Mouse (Mus musculus): ENCODE measurements at regions not wholly inside any gene's neighbourhood (a gene's known extent, or its start where the extent isn't known, plus 50 kb on each side); places are given as distances from the start of the nearest gene placed in this dataset.
A peak's percentile ranks its signal among the peaks of the same experiment; 100 is the strongest.

GRCm38 (mm10) chr13:71393716-71394309 is 552.2 kb upstream of the Adamts16 start:
- Histone ChIP-seq H3K9ac (ENCODE audit: low read length) (no peak overlapping the region), H3K4me2 (replicated peaks; ENCODE audit: low read depth) (no peak overlapping the region), H3K27ac (replicated peaks) (no peak overlapping the region), H3K36me3 (ENCODE audit: control insufficient read depth, insufficient read depth, low read length) (no peaks in the 10 kb centered on the region), H3K4me3 (ENCODE audit: low read depth, low read length) (no peak overlapping the region), H3K4me1 (replicated peaks; ENCODE audit: control insufficient read depth, insufficient read depth) (no peaks in the 10 kb centered on the region), H3K9me3 (ENCODE audit: control insufficient read depth, low read length) (no peaks in the 10 kb centered on the region), H3K27me3 (ENCODE audit: control insufficient read depth, insufficient read depth, low read length) (no peaks in the 10 kb centered on the region)
- no peak for DNase-seq (ENCODE audit: low spot score)
- 70% methylated on average over 10 of the region's 10 CpGs for WGBS
- no peak for ATAC-seq (ENCODE audit: low FRiP score, low TSS enrichment)
- TF ChIP-seq EP300 (optimal IDR thresholded peaks at IDR 0.05) (no peak), CTCF (IDR thresholded peaks at IDR 0.05; ENCODE audit: low read depth) (no peak)

DNA sequence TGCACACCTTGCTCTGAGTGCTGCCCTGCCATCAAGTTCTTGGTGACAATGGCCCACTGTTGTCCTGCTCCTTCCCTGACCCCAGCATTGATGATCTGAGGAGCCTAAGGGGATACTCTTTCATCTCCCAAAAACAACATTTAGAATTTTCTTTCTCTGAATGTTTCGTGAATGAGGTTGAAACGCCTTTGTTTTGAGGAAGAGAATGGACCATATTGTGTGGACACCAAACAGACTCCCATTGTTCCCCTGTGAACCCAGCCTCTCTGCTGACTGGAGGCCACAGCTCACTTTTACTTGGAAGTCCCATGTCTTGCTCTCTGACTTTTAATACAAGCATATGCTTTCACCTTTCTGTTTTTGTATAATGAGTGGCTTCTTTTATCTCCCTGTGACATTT is 537.0 kb upstream of the Adamts16 start:
- Histone ChIP-seq H3K9ac (ENCODE audit: low read length) (no peak overlapping the region), H3K27ac (replicated peaks) (no peak overlapping the region), H3K4me1 (replicated peaks; ENCODE audit: control insufficient read depth, insufficient read depth) (no peaks in the 10 kb centered on the region), H3K9me3 (ENCODE audit: control insufficient read depth, low read length) (no peaks in the 10 kb centered on the region), H3K27me3 (ENCODE audit: control insufficient read depth, insufficient read depth, low read length) (no peaks in the 10 kb centered on the region), H3K4me3 (ENCODE audit: low read depth, low read length) (no peak overlapping the region), H3K36me3 (ENCODE audit: control insufficient read depth, insufficient read depth, low read length) (no peaks in the 10 kb centered on the region), H3K4me2 (replicated peaks; ENCODE audit: low read depth) (no peak overlapping the region)
- ATAC-seq (ENCODE audit: low FRiP score, low TSS enrichment) (no peak), DNase-seq (ENCODE audit: low spot score) (no peak)
- no peak for TF ChIP-seq EP300 (optimal IDR thresholded peaks at IDR 0.05)
- TF ChIP-seq CTCF (IDR thresholded peaks at IDR 0.05; ENCODE audit: low read depth), result no peak
- 80% methylated on average over 2 of the region's 2 CpGs for WGBS

DNA sequence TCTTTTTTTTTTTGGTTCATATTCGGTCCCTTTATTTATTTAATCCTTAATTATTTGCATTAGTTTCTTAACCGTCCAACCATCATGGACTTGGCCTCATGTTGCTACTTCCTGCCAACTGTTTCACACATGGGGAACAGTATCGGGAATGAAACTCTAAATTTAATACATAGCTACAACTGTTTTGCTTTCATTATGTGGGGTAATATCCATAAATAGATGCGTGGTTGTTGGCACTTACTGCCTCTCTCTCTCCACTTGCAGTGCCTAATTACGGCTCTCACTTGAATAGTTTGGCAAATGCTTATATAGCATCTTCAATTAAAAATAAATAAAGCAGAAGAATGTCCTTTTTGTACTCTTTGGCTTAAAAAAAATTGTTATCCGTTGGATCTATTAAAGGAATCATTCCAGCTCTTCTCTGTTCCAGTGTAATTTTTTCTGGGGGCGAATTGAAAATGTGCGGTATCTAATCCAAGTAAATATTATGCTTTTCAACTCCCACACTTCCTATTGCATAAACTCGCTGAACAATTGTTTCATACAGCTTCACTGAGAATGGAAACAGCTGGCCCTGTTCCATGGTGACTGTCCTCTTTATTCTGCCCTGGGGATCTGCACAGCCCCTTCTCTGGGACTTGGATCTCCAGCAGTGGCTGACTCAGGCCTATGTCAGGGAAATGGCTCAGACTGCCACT is 534.4 kb upstream of the Adamts16 start:
- no peaks in the 10 kb centered on the region for H3K36me3 ChIP-seq (ENCODE audit: control insufficient read depth, insufficient read depth, low read length)
- no peak for DNase-seq (ENCODE audit: low spot score)
- no peaks in the 10 kb centered on the region for H3K9me3 ChIP-seq (ENCODE audit: control insufficient read depth, low read length)
- H3K4me3 ChIP-seq (ENCODE audit: low read depth, low read length), result no peak overlapping the region
- ATAC-seq (ENCODE audit: low FRiP score, low TSS enrichment), result no peak
- no peak overlapping the region for H3K4me2 ChIP-seq (replicated peaks; ENCODE audit: low read depth)
- H3K27me3 ChIP-seq (ENCODE audit: control insufficient read depth, insufficient read depth, low read length), result no peaks in the 10 kb centered on the region
- no peak overlapping the region for H3K9ac ChIP-seq (ENCODE audit: low read length)
- no peaks in the 10 kb centered on the region; the same call in 1 of the 2 replicates for H3K4me1 ChIP-seq (replicated peaks; ENCODE audit: control insufficient read depth, insufficient read depth)
- H3K27ac ChIP-seq (replicated peaks), result no peak overlapping the region
- TF ChIP-seq EP300 (optimal IDR thresholded peaks at IDR 0.05), result no peak
- no peak for TF ChIP-seq CTCF (IDR thresholded peaks at IDR 0.05; ENCODE audit: low read depth)
- 30% methylated on average over 9 of the region's 9 CpGs for WGBS

- Histone ChIP-seq H3K4me3 (ENCODE audit: low read depth, low read length) (no peak overlapping the region), H3K27ac (replicated peaks) (peak overlapping the region; percentile 31), H3K4me1 (replicated peaks; ENCODE audit: control insufficient read depth, insufficient read depth) (no peaks in the 10 kb centered on the region; the same call in 1 of the 2 replicates), H3K9me3 (ENCODE audit: control insufficient read depth, low read length) (no peaks in the 10 kb centered on the region), H3K9ac (ENCODE audit: low read length) (no peak overlapping the region), H3K36me3 (ENCODE audit: control insufficient read depth, insufficient read depth, low read length) (no peaks in the 10 kb centered on the region), H3K27me3 (ENCODE audit: control insufficient read depth, insufficient read depth, low read length) (no peaks in the 10 kb centered on the region), H3K4me2 (replicated peaks; ENCODE audit: low read depth) (0 out of 2 replicates have a peak overlapping the region, but pooled peaks have one; percentile 25)
- no peak for DNase-seq (ENCODE audit: low spot score)
- ATAC-seq (ENCODE audit: low FRiP score, low TSS enrichment), result peak; percentile 24; the same call in 1 of the 2 replicates
- 13% methylated on average over 10 of the region's 10 CpGs for WGBS
- TF ChIP-seq CTCF (IDR thresholded peaks at IDR 0.05; ENCODE audit: low read depth), result no peak
- no peak for TF ChIP-seq EP300 (optimal IDR thresholded peaks at IDR 0.05)
These were observed 531.4 kb upstream of the Adamts16 start for GRCm38 (mm10) chr13:71372701-71373685.

DNA sequence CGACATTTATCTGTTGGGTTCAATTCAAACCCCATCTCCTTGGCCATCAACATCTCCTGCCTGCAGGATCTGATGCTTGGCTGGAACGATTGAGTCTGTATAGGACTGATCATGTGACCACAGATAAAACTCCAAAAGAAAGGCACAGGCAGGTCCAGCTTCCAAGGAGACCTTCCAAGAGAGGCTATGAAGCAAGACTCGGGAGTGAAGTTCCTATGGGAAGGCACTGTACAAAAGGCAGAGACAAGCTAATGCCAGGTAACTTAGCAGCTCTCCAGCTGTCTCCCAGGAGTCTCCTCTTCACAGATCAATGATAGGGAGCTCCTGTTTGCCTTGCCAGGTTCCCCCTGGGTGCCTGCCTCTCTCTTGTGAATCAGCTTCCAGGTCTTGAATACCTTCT is 528.2 kb upstream of the Adamts16 start:
- ATAC-seq (ENCODE audit: low FRiP score, low TSS enrichment), result no peak
- Histone ChIP-seq H3K27ac (replicated peaks) (no peak overlapping the region), H3K4me2 (replicated peaks; ENCODE audit: low read depth) (no peak overlapping the region), H3K36me3 (ENCODE audit: control insufficient read depth, insufficient read depth, low read length) (no peaks in the 10 kb centered on the region), H3K9ac (ENCODE audit: low read length) (no peak overlapping the region), H3K4me3 (ENCODE audit: low read depth, low read length) (no peak overlapping the region), H3K27me3 (ENCODE audit: control insufficient read depth, insufficient read depth, low read length) (no peaks in the 10 kb centered on the region), H3K4me1 (replicated peaks; ENCODE audit: control insufficient read depth, insufficient read depth) (no peaks in the 10 kb centered on the region; the same call in 1 of the 2 replicates), H3K9me3 (ENCODE audit: control insufficient read depth, low read length) (no peaks in the 10 kb centered on the region)
- 72% methylated on average over 3 of the region's 3 CpGs for WGBS
- no peak for DNase-seq (ENCODE audit: low spot score)
- TF ChIP-seq EP300 (optimal IDR thresholded peaks at IDR 0.05) (no peak), CTCF (IDR thresholded peaks at IDR 0.05; ENCODE audit: low read depth) (no peak)
